Mouse (Mus musculus) regulatory T cell (primary cell): ENCODE results near the gene G0s2.

ENCODE experiments used
- in situ Hi-C: fragments of 300-600 bp; cut with MboI, MseI; formaldehyde crosslinking; loops from one replicate; pipeline ENCODE4 v1.15.1; 2025; ENCODE audit warnings: high pct_unique_total_duplicates

G0s2 gene

DNA sequence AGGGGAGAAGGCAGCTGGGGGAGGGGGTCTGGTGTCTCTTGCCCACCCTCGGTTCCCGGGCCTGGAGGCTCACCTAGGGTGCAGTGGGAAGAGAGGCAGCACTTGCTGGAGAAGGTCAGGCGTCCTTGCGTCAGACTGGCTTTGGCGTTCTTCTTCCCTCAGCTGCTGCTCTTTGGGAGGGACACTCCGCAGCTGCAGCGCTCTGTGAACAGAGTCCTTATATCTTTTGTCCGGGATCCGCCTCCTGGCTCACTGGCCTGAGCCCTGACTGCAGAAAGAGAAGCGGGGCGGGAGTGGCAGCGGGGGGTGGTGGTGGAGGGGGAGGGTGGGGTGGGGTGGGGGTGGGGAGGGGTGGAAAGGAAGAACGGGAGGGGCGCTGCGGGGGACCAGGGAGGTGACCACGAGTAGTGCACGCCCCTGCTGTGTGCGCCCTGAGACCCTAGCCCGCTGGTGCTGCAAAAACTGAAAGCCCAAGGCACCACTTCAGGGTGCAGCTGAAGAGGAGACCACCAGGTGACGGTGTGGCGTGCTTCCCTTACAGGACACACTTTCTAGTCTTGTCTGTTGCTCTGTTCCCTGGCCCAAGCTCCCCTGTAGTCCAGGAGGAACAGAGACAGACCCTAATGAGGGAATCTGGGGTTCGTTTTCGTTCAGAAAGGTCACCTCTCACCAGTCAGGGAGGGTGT is at the start of gene G0s2:
TSS of gene G0s2 (minus strand) at position 302 of the 686 bp plus-strand sequence.
- in situ Hi-C loops, result no loop called here

DNA sequence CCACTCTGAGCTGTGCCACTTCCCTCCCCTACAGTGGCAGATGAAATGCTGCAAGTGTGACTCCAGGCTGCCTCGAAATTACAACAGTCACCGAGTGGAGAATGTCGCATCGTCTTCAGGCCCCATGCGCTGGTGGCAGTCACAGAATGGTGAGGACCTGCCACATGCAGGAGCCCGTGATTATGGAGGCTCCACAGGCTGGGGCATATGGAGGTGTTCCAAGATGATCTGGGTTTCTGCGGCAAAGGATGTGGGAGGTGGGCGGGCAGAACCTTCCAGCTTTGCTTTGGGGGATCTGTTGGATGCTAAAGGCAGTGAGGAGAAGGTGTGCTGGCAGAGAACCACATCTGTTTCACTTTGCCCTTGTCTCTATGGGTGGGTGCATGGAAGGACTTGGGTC is 47.4 kb upstream of the G0s2 start:
- in situ Hi-C loops, result no loop called here

GRCm38 (mm10) chr1:193319721-193320120 is 46.7 kb upstream of the G0s2 start:
- in situ Hi-C loops, result loop anchor here (5.0 kb wide), 1 partner anchor 112 kb away; the partner anchor contains the start of gene Lamb3

- in situ Hi-C loops, result loop anchor here (5.0 kb wide), 1 partner anchor 110 kb away; the partner anchor contains the start of gene Lamb3
These were observed 44.1 kb upstream of the G0s2 start for GRCm38 (mm10) chr1:193317159-193317559.

DNA sequence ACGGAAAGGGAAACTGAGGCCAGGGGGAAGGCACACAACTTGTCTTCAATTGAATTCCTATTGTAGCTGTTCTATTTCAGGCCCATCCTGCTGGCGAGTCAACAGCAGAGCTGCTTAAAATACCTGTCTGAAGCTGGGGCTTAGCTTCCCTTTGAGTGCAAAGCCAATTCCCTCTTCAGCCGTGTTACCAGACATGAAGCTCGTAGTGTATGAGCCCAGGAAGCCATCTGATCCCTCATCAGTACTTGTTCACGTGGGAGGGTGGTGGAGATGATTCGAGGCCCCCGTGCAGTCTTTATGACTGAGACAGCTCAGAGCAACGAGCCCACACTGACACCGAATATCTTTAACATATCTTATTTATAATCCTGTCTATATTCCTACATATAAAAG is 43.3 kb upstream of the G0s2 start:
- in situ Hi-C loops, result loop anchor here (5.0 kb wide), 1 partner anchor 109 kb away; the partner anchor contains the start of gene Lamb3

- in situ Hi-C loops, result loop anchor here (5.0 kb wide), 1 partner anchor 109 kb away; the partner anchor contains the start of gene Lamb3
These were observed 42.8 kb upstream of the G0s2 start for GRCm38 (mm10) chr1:193315705-193316357.

- in situ Hi-C loops, result no loop called here
These were observed 38.6 kb upstream of the G0s2 start for GRCm38 (mm10) chr1:193311596-193311995.

- in situ Hi-C loops, result no loop called here
These were observed 37.6 kb upstream of the G0s2 start for GRCm38 (mm10) chr1:193310519-193311085.

DNA sequence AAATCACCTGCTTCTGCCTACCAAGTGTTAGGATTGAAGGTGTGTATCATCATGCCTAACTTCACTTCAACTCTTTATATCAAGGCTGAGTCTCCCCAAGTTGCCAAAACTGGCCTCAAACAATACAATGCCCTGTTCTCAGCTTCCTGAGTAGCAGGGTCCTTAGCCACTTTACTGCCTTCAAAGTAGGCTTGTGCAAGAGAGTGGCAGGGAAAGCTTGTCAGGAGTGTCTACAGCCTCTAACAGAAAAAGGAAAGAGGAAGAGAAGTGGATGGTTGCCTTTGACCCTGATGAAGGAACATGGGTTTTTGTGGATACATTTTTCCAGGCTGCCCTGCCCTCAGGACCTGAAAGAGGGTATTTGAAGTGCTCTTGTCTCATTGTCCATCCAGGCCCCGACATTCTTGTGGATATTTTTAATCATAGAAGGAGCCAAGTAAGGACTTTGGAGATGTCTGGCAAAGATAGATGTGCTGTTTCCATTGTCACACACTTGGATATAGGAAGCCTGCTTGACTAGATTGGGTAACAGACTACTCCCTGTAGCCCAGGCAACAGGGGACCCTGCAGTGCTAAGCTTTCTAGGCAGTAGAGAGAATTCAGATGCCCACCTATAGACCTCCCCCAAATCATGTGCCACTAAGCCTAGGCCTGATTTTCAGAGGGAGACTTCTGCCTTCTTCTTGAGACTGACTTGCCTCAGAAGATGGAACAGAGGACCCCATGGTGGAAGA is 36.9 kb upstream of the G0s2 start:
- in situ Hi-C loops, result no loop called here

GRCm38 (mm10) chr1:193306832-193307231 is 33.8 kb upstream of the G0s2 start:
- in situ Hi-C loops, result no loop called here

- in situ Hi-C loops, result no loop called here
These were observed 32.4 kb upstream of the G0s2 start for GRCm38 (mm10) chr1:193305386-193305785.

GRCm38 (mm10) chr1:193303096-193303495 is 30.1 kb upstream of the G0s2 start:
- in situ Hi-C loops, result no loop called here

DNA sequence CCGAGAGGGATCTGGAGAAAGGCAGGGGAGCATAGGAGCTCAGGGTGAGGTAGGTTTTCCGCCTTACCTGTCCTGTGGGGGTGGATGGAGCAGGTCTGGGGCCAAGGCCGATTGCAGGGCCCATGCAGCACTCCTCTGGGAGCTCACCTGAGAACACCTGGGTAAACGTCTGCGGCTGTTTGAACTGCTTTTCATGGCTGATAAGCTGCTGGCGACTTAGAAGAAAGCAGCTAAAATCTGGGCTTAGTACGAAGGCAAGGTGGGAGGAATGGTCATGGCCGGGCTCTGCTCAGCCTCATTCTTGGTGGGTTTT is 29.0 kb upstream of the G0s2 start:
- in situ Hi-C loops, result no loop called here

DNA sequence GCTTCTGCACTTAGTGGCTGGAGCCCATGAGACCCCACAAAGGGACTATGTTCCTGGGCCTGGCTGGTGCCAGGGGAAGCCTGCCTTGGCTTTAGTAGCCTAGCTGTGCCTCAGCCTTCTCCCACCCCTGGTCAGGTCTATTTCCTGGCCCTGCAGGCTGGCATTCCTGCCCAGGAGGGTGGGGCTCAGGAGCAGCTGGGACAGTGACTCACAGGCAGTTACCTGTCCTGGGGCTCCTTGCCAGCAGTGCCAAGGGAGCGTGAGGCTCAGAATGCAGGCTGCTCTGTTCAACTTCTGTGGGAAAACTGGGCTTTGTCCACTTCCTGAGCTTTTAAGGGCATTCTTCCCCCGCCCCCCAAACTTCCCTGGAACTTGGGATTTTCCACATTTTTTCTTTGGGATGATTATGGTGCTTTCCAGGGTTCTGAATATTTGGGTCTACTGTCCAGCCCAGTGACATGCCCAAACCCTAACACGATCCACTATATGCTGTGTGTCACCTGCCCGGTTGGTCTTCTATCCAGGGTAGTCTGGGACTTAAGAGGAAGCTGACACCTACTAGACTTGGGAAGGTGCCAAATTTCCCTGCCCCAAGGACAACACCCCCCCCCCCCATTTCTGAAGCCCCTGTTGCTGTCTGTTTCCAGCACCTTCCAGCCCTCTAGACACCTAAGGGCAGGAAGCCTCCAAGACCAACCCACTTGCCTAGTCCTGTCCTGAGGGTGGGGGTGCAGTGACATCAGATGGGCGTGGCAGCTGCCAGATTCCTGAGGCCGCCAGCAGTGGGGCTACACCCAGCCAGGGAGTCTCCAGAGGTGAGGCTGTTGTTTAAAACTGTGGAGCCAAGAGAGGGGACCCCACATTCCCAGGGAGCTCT is 28.4 kb upstream of the G0s2 start:
- in situ Hi-C loops, result no loop called here

GRCm38 (mm10) chr1:193299995-193300394 is 27.0 kb upstream of the G0s2 start:
- in situ Hi-C loops, result no loop called here

GRCm38 (mm10) chr1:193298141-193298765 is 25.2 kb upstream of the G0s2 start:
- in situ Hi-C loops, result no loop called here

DNA sequence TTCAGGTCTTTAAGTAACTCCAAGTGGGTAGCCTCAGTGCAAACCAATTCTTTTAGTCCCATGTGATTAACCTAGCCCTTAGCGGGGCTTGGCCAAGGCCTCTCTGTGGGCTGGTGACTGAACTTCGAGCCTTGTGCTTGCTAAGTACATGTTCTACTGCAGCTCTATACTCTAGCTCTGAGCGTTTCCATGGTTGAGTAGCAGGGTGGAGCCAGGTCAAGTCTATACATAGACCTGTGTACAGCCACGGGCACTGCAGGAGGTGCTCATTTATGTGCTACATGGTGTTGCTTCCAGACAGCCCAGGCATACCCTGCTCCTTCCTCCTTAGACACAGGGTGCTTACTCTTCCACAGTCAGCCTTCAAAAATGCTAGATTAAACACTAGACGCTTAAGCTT is 22.9 kb upstream of the G0s2 start:
- in situ Hi-C loops, result no loop called here

- in situ Hi-C loops, result no loop called here
These were observed 20.9 kb upstream of the G0s2 start for GRCm38 (mm10) chr1:193293926-193294325.

DNA sequence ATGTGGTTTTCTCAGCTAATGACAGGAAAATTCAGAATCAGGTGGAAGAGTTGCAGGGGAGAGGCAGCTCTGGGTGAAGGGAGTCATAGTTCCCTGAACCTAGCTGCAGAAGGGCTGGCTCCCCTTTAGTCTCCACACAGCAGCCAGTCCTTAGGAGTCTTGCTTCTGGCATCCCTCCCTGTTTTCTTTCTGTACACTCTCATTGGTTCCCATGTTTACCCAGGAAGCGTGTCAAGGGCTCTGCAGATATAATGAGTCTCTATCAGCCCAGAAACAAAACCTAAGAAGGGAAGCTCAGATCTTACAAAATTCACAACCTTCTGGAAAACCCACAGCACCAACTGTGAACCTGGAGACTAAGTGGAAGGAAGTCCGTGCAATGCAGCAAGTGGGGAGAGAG is 20.0 kb upstream of the G0s2 start:
- in situ Hi-C loops, result no loop called here

- in situ Hi-C loops, result no loop called here
These were observed 17.7 kb upstream of the G0s2 start for GRCm38 (mm10) chr1:193290686-193291085.

DNA sequence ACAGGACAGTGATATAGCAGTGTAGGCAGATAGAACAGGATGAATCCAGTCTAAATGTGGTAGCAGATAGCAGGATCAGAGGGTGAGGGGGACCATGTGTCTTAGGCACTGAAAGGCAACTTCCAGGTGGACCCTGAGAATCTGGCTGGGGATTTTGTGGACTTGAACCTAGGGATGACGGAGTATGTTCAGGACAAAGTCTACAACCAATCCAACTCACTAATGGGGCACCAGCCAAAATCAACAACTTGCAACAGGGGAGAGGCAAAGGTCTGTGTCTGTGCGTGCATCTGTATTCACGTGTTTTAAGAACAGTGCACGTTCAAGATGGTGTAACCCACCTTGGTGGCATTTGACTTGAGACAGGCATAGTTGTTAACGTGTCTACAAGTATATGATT is 16.9 kb upstream of the G0s2 start:
- in situ Hi-C loops, result no loop called here
